Mouse (Mus musculus): ENCODE results near the gene Ugt1a8.
"Not testable (repeated sequence)": the region's sequence is repeated elsewhere in the genome, so short reads cannot be mapped to it uniquely, and the experiment has no call there.

Ugt1a8 gene

GRCm38 (mm10) chr1:88087513-88087912 is at the start of gene Ugt1a8:
Gene Ugt1a8 (plus strand): TSS chr1:88087813.
- DNase-seq: no peak

GRCm38 (mm10) chr1:88043044-88043443 is 44.6 kb upstream of the Ugt1a8 start:
- not testable (repeated sequence) for DNase-seq

- DNase-seq: not testable (repeated sequence)
Observed at GRCm38 (mm10) chr1:88044832-88045437, 42.7 kb upstream of the Ugt1a8 start.

- not testable (repeated sequence) for DNase-seq
Observed at GRCm38 (mm10) chr1:88047408-88047807, 40.2 kb upstream of the Ugt1a8 start.

GRCm38 (mm10) chr1:88055088-88055487 is 32.5 kb upstream of the Ugt1a8 start, which contains the start of gene Ugt1a10:
Gene Ugt1a10 (plus strand): TSS chr1:88055388.
- no peak for DNase-seq

- not testable (repeated sequence) for DNase-seq
Observed at GRCm38 (mm10) chr1:88066472-88067102, 21.0 kb upstream of the Ugt1a8 start.

- DNase-seq: no peak
Observed at GRCm38 (mm10) chr1:88070495-88070894, 17.1 kb upstream of the Ugt1a8 start, which contains the start of gene Ugt1a9. Gene Ugt1a9 (plus strand): TSS chr1:88070800.

DNA sequence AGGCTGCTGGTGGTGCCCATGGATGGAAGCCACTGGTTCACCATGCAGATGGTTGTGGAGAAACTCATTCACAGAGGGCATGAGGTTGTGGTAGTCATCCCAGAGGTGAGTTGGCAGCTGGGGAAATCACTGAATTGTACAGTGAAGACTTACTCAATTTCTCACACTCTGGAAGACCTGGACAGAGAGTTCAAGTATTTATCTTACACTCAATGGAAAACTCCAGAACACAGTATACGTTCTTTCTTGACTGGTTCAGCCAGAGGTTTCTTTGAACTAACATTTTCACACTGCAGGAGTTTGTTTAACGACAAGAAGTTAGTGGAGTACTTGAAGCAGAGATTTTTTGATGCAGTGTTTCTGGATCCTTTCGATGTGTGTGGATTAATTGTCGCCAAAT is 16.7 kb upstream of the Ugt1a8 start:
- no peak for DNase-seq

- DNase-seq: no peak
Observed at GRCm38 (mm10) chr1:88074471-88074870, 13.1 kb upstream of the Ugt1a8 start.

DNA sequence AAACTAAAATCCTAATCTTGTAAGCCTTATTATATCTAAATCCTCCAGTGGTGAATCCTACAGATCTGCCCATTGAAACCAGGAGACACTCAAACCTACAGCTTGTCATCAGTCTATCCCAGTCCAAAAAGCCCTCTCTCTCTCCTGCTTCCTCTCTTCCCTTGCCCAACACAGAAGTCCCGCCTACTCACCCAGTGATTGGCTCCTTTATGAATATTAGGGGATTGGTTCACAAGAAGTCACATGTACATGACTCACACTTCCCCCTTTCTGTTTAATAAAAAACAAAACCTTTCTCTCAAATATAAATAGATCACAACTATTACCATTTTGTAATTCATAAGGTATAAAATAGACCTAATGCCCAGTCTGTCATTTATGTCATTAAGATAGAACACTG is 10.5 kb upstream of the Ugt1a8 start:
- DNase-seq: no peak

DNA sequence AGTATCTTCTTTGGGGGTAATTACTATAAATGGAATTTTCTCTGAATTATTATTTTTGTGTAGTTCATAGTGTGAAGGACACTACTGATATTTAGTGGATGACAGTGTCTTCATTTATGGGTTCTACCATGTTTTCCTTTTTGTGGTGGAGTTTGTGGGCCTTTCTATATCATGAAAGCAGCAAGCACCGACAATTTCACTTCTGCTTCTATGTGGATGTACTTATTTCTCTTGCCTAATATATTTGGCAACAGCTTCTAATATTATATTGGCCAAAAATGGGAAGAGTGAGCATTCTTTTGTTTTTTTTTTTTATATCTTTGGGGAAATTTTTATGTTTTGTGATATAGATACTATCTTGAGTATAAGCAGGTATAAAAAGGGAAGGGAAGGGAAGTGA is 5.9 kb upstream of the Ugt1a8 start:
- DNase-seq: no peak

DNA sequence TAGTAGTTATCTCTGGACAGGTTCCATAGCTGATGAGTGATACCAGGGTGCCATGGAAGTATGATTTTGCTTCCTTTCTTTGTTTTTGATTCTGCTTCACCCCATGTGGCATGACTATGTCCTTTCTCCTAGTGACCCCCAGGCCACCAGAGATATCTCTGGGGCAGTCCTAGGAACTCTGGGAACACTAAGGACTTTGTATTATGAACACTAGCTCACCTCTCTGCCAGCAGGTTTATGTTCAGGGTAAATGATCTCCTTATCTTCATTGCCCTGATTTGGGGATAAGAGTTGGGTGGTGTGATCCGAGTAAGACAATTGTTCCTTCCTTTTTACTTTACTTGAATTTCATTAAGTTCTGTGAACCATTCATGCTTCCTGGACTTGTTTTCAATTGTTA is 1.5 kb upstream of the Ugt1a8 start:
- DNase-seq: no peak

DNA sequence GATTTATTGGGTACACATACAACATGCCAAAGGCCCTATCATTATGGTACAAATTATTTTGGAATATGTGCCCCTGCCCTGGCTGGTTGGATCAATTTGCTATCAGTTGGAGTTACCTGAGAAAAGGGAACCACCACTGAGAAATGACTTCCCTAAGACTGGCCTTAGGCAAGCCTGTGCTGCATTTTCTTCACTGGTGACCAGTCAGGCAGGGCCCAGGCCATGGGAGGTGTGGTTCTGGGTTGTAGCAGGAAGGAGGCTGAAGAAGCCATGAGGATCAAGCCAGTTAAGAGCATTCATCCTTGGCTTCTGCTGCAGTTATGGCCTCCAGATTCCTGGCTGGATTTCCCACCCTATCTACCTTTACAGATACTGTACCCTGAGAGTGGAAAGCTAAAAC is 4.7 kb downstream of the Ugt1a8 start:
- no peak for DNase-seq

GRCm38 (mm10) chr1:88094270-88094676 is 6.7 kb downstream of the Ugt1a8 start:
- not testable (repeated sequence) for DNase-seq

- DNase-seq: no peak
Observed at GRCm38 (mm10) chr1:88094941-88095492, 7.4 kb downstream of the Ugt1a8 start, which contains the start of gene Ugt1a7c. Gene Ugt1a7c (plus strand): TSS chr1:88095062.

- DNase-seq: not testable (repeated sequence)
Observed at GRCm38 (mm10) chr1:88098546-88098945, 10.9 kb downstream of the Ugt1a8 start.

DNA sequence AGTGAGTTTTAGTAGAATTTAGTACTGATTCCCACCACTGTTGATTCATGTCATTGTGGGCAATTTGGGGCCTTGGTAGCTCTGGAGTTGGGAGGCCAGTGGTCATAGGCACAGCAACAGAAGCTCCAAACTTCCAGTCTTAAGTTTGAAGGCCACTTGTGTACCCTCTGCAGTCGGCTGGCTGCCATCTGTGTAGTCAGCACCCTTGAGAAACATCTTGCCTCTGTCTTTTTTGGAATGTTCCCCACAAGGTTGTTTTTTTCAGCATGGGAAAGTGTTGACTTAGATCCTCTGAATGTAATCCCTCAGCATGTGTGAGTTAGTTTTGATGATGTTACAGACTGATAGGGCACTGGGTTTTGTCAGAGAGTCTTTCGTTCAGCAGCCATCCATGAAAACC is 12.1 kb downstream of the Ugt1a8 start:
- DNase-seq: not testable (repeated sequence)

DNA sequence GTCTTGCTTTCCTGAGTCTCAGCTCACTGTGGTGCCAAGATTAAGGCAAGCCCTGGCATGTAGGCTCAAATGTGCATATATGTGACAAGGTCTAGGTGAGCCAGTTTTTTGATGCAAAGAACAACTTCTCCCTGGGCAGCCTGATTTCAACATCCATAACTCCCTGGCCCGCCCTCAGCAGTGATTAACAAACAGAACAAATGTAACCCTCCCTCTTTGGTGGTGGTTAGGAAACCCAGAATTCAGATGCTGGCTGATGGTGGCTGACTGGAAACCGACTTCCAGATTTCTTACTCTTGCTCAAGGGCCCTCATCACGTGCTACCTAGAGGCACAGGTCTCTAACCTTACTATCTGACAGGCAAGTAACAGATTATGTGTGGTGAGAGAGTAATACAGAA is 15.4 kb downstream of the Ugt1a8 start, which contains the start of gene Ugt1a6b:
Gene Ugt1a6b, plus strand, starts transcription at position 234 of the 400 bp plus-strand sequence.
- DNase-seq: not testable (repeated sequence)

DNA sequence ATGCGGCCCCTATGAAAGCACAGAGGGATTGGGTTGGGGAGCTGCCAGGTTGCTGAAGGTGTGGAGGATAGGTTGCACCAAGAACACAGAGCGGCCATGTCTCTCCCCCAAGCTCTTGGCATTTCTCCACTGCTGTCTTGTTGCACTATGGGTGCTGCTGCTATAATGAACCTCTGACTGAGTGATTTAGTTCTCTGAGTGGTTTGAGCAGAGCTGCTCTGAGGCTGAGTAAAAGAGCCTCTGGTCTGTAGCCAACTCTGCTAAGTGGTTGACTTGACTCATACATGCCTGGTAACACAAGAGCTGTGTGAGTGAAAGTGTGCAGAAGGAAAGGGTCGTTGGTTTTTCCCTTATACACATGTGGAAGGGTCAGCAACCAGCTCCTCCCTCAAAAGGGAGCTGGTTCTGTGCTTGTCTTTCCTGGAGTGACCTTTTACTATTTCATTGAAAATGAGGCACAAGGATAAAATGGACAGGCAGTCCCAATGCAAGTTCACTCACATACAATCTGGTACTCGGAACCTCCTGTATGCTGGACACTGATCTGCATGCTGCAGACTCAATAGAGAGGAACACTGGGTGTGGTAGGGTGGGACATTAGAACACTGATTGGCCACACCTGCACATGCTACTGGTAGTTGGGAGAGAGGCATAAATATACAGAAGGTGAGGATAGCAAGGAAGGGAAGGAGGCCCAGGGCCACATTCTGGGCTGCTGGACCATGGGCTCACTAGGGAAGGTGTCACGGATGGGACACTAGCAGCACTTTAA is 16.3 kb downstream of the Ugt1a8 start:
- DNase-seq: not testable (repeated sequence)

DNA sequence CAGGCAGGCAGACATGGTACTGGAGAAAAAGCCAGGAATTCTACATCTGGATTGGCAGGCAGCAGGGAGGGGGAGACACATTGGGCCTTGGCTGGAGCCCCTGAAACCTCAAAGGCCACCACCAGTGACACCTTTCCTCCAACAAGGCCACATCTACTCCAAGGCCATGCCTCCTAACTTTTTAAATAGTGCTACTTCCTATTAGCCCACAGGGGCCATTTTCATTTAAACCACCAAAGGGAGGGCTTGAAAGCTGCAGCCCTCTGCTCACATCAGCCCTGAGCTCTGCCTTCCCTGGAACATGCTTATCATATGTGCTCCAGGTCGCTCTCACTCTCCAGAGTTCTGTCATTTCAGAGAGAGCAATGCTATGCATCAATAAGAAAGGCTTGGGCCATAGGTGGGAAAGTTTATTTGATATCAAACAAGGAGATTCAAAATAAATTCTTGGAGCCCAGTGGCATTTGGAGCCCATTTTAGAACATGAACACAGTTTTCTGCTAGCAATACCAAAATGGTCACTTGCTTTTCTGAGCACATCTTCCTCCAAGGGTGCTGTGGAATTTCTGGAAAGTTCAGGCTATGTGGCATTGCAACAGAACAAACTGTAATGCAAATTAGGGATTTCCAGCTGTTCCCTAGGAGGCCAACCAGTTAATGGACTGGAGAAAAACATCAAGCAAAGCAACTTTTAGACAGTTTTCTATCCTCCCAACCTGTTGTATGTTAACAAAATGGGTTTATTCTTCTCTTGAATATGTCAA is 17.2 kb downstream of the Ugt1a8 start:
- DNase-seq: no peak

GRCm38 (mm10) chr1:88105656-88106055 is 18.0 kb downstream of the Ugt1a8 start:
- DNase-seq: no peak

DNA sequence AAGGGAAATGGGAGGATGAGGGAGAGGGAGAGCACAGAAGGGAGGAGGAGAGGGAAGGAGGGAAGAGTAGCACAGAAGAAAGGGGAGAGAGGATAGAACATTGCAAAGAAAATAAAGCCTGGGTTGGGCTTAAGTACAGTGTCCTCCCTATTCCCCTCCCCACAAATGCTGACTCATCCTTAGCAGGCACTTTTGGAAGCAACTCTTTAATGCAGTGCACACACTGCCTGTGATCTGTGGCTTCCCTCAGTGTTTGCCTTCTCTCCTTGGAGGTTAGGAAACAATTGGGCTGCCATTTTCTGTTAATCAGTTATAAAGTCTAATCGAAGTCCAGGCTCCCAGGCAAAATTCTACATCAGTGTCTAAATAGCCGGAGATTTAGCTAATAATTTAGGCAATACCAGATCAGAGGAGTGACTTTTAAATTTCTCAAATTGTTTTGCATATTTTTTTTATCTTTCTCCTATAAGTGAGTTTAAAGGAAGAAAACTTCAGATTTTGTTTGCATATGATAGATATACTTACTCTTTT is 21.5 kb downstream of the Ugt1a8 start:
- not testable (repeated sequence) for DNase-seq

Data from right cerebral cortex, postnatal 25 days (tissue).